Comparison of ENCODE assay signal across 8 mouse cellular contexts in genomic region chrX:142681616-142682141, GRCm38 (mm10). TPM values are rescaled to one million over a fixed set of nuclear protein-coding genes. Genes with fewer than 3 reads are reported as not detected.
A peak's percentile ranks its signal among the peaks of the same experiment; 100 is the strongest.
DNase-seq lines count a peak whose midpoint lies in the region; TF ChIP-seq lines count a peak whose summit lies in the region.

No protein-coding gene starts in this region.

- no peak for TF ChIP-seq CTCF in C2C12 (IDR thresholded peaks at IDR 0.05; ENCODE audit: control insufficient read depth, insufficient read depth, insufficient read length)
- no peak for TF ChIP-seq CTCF in cortical plate, adult 2 months (IDR thresholded peaks at IDR 0.05; ENCODE audit: extremely low read depth, insufficient read depth, low read length)

- peak overlapping the region; percentile 38 for H3K4me3 ChIP-seq in C2C12 (ENCODE audit: insufficient read depth, poor library complexity, severe bottlenecking)
- H3K4me3 ChIP-seq in cortical plate, adult 2 months (ENCODE audit: insufficient read depth, low read length) = peak overlapping the region; percentile 92
- peak overlapping the region; percentile 65 for H3K4me3 ChIP-seq in heart, embryonic 10.5 days

- 12% methylated on average over 30 of the region's 43 CpGs for WGBS in heart, embryonic 10.5 days

- TF ChIP-seq POLR2A in cortical plate, adult 2 months (IDR thresholded peaks at IDR 0.05; ENCODE audit: extremely low read depth, insufficient read depth, low read length) = no peak

- H3K4me1 ChIP-seq in cortical plate, adult 2 months (ENCODE audit: control insufficient read depth, insufficient read depth, low read length) = 0 out of 2 replicates have a peak, but pooled peaks cover 2% of the 10 kb centered on the region
- H3K4me1 ChIP-seq in heart, embryonic 10.5 days = peaks cover 7% of the 10 kb centered on the region; the same call in 1 of the 2 replicates

- H3ac ChIP-seq in C2C12 (ENCODE audit: control insufficient read depth, insufficient read length, low read depth) = peak overlapping the region; percentile 85

- H3K79me3 ChIP-seq in C2C12 (ENCODE audit: low read depth) = peaks cover 5% of the 10 kb centered on the region

- H3K27me3 ChIP-seq in C2C12 (ENCODE audit: control insufficient read depth, insufficient read depth, insufficient read length) = no peaks in the 10 kb centered on the region
- H3K27me3 ChIP-seq in heart, embryonic 10.5 days (ENCODE audit: insufficient read depth, poor library complexity, severe bottlenecking) = peaks cover 31% of the 10 kb centered on the region
- H3K27me3 ChIP-seq in splenic B cell, adult 2 months (ENCODE audit: control insufficient read depth, insufficient read depth, low read length, poor library complexity, severe bottlenecking) = no peaks in the 10 kb centered on the region

- H3K79me2 ChIP-seq in C2C12 (ENCODE audit: control insufficient read depth, insufficient read depth) = peaks cover 47% of the 10 kb centered on the region

- peak; percentile 78 for DNase-seq in 3134 (ENCODE audit: extremely low read depth, insufficient read length, low spot score)
- peak; percentile 86 for DNase-seq in heart, embryonic 10.5 days (ENCODE audit: low spot score)
- DNase-seq in kidney, postnatal 10 days = peak; percentile 84
- DNase-seq in lung, postnatal 36 days = peak; percentile 68
- peak; percentile 49 for DNase-seq in splenic B cell, adult 2 months (ENCODE audit: low read depth, low spot score)
- DNase-seq in frontal cortex, adult 2 months (ENCODE audit: extremely low spot score in 1 of 2, low spot score in 1 of 2) = no peak

- peak overlapping the region; percentile 65; the same call in 1 of the 2 replicates for H3K27ac ChIP-seq in cortical plate, adult 2 months (ENCODE audit: insufficient read depth, low read length)
- peak overlapping the region; percentile 92 for H3K27ac ChIP-seq in heart, embryonic 10.5 days

- no peaks in the 10 kb centered on the region for H3K9me3 ChIP-seq in heart, embryonic 10.5 days

- no peaks in the 10 kb centered on the region for H3K36me3 ChIP-seq in C2C12 (ENCODE audit: control insufficient read depth, insufficient read depth)
- H3K36me3 ChIP-seq in heart, embryonic 10.5 days = no peaks in the 10 kb centered on the region
- H3K36me3 ChIP-seq in splenic B cell, adult 2 months (ENCODE audit: control insufficient read depth, insufficient read depth, low read length, poor library complexity, severe bottlenecking) = no peaks in the 10 kb centered on the region

TF ChIP-seq in C2C12, 6 proteins besides CTCF, POLR2A, EP300 and RAD21:
- TF ChIP-seq FOSL1 (IDR thresholded peaks at IDR 0.05; ENCODE audit: insufficient read depth, low read length, poor library complexity, severe bottlenecking) = no peak
- no peak for TF ChIP-seq MAX (IDR thresholded peaks at IDR 0.05)
- no peak for TF ChIP-seq CEBPB (IDR thresholded peaks at IDR 0.05; ENCODE audit: low read depth)
- no peak for TF ChIP-seq MYOD1 (IDR thresholded peaks at IDR 0.05; ENCODE audit: control insufficient read depth, insufficient read length, low read depth)
- TF ChIP-seq USF1 (IDR thresholded peaks at IDR 0.05; ENCODE audit: low read depth) = no peak
- TF ChIP-seq MYOG (IDR thresholded peaks at IDR 0.05; ENCODE audit: control insufficient read depth, extremely low read depth, insufficient read length) = no peak
TF ChIP-seq in C2C12: peak in this region for 0.

RNA-seq across cellular contexts. Expression of gene Tmem164, which starts 0.5 kb away (rescaled TPM):
- 14.2 TPM for polyA plus RNA-seq in C2C12 (2012; fragmentation: generic; extraction: Trizol)
- polyA plus RNA-seq in cortical plate, adult 2 months (2012; rRNA removed) = 17.0 TPM in 2 replicates
- polyA plus RNA-seq in heart, embryonic 10.5 days (2016; fragmentation: Nextera tagmentation; extraction: Ambion mirVana) = 55.3 and 77.0 TPM in 2 replicates
- 13.9 and 15.6 TPM in 2 replicates for polyA plus RNA-seq in frontal cortex, adult 2 months (2012; rRNA removed)

Comparison
In these comparisons a context has a peak if more than half of its experiments do, and no peak if none do; other contexts are left out.
1. DNase-seq: peak in 3134 (single experiment), heart, embryonic 10.5 days (single experiment), kidney, postnatal 10 days (single experiment), lung, postnatal 36 days (single experiment) and splenic B cell, adult 2 months (single experiment); none in frontal cortex, adult 2 months (0 of 2).
2. H3K4me3 ChIP-seq: peak in every context shown above with its lines; median percentile 92 in cortical plate, adult 2 months; 65 in heart, embryonic 10.5 days; 38 in C2C12.